Mouse (Mus musculus): ENCODE results near the gene Dennd1b. TPM values are rescaled to one million over a fixed set of nuclear protein-coding genes. Genes with fewer than 3 reads are reported as not detected.

Gene Dennd1b
- polyA plus RNA-seq, 1 experiment from 2014 or later, result 12.6 TPM

GRCm38 (mm10) chr1:139215311-139215710 is 252.1 kb downstream of the Dennd1b start:
- Histone ChIP-seq H3K27ac (ENCODE audit: low read length) (no peak overlapping the region), H3K4me2 (replicated peaks; ENCODE audit: low read depth, low read length) (no peak overlapping the region), H3K4me3 (ENCODE audit: low read depth, low read length) (no peak overlapping the region), H3K36me3 (ENCODE audit: insufficient read depth, low read length) (no peaks in the 10 kb centered on the region), H3K27me3 (replicated peaks; ENCODE audit: insufficient read depth, low read length) (no peaks in the 10 kb centered on the region), H3K4me1 (ENCODE audit: insufficient read depth, low read depth, low read length) (0 out of 2 replicates have a peak, but pooled peaks cover 3% of the 10 kb centered on the region), H3K9ac (replicated peaks; ENCODE audit: low read depth) (no peak overlapping the region), H3K9me3 (ENCODE audit: low read length) (no peaks in the 10 kb centered on the region)
- DNase-seq (ENCODE audit: low spot score) (no peak), ATAC-seq (no peak)
- no peak for TF ChIP-seq CTCF (IDR thresholded peaks at IDR 0.05)
- no peak for TF ChIP-seq EP300 (IDR thresholded peaks at IDR 0.05)
- WGBS, result 68% methylated on average over 8 of the region's 8 CpGs

- Histone ChIP-seq H3K27me3 (replicated peaks; ENCODE audit: insufficient read depth, low read length) (no peaks in the 10 kb centered on the region), H3K9ac (replicated peaks; ENCODE audit: low read depth) (no peak overlapping the region), H3K36me3 (ENCODE audit: insufficient read depth, low read length) (no peaks in the 10 kb centered on the region), H3K4me1 (ENCODE audit: insufficient read depth, low read depth, low read length) (no peaks in the 10 kb centered on the region), H3K4me3 (ENCODE audit: low read depth, low read length) (no peak overlapping the region), H3K9me3 (ENCODE audit: low read length) (no peaks in the 10 kb centered on the region), H3K4me2 (replicated peaks; ENCODE audit: low read depth, low read length) (no peak overlapping the region), H3K27ac (ENCODE audit: low read length) (no peak overlapping the region)
- WGBS, result 77% methylated on average over 4 of the region's 4 CpGs
- DNase-seq (ENCODE audit: low spot score), result no peak
- TF ChIP-seq CTCF (IDR thresholded peaks at IDR 0.05) (no peak), EP300 (IDR thresholded peaks at IDR 0.05) (no peak)
- ATAC-seq, result no peak
Measured at GRCm38 (mm10) chr1:139223804-139224203, 260.6 kb downstream of the Dennd1b start.

- H3K36me3 ChIP-seq (ENCODE audit: insufficient read depth, low read length), result no peaks in the 10 kb centered on the region
- no peaks in the 10 kb centered on the region for H3K9me3 ChIP-seq (ENCODE audit: low read length)
- H3K9ac ChIP-seq (replicated peaks; ENCODE audit: low read depth), result no peak overlapping the region
- no peak overlapping the region for H3K4me2 ChIP-seq (replicated peaks; ENCODE audit: low read depth, low read length)
- TF ChIP-seq EP300 (IDR thresholded peaks at IDR 0.05) (no peak), CTCF (IDR thresholded peaks at IDR 0.05) (no peak)
- H3K4me3 ChIP-seq (ENCODE audit: low read depth, low read length), result no peak overlapping the region
- H3K27me3 ChIP-seq (replicated peaks; ENCODE audit: insufficient read depth, low read length), result no peaks in the 10 kb centered on the region
- no peak for DNase-seq (ENCODE audit: low spot score)
- no peak for ATAC-seq
- no peaks in the 10 kb centered on the region for H3K4me1 ChIP-seq (ENCODE audit: insufficient read depth, low read depth, low read length)
- H3K27ac ChIP-seq (ENCODE audit: low read length), result no peak overlapping the region
- 60% methylated on average over 6 of the region's 6 CpGs for WGBS
Measured at GRCm38 (mm10) chr1:139224309-139224949, 261.2 kb downstream of the Dennd1b start.

Other genes starting within 250 kb of the Dennd1b start
- gene Lhx9, start 114.9 kb upstream of the Dennd1b start, polyA plus RNA-seq (2015; fragmentation: Nextera tagmentation; extraction: Ambion mirVana), result 0.06 and 0.11 TPM in 2 replicates
- 48.3 and 53.0 TPM in 2 replicates for gene 2310009B15Rik, start 106.6 kb upstream of the Dennd1b start, polyA plus RNA-seq (2015; fragmentation: Nextera tagmentation; extraction: Ambion mirVana)